10 mouse cellular contexts compared by ENCODE assay signal in genomic region chr14:14347151-14347835, GRCm38 (mm10). TPM values are rescaled to one million over a fixed set of nuclear protein-coding genes. Genes with fewer than 3 reads are reported as not detected.
DNase-seq lines count a peak whose midpoint lies in the region; ATAC-seq and TF ChIP-seq lines count a peak whose summit lies in the region.
"Had no signal": no experiment of that assay in that cellular context is flagged by ENCODE, and none has a peak within 500 bp of the region (broad histone marks: within the 10 kb centered on the region; RNA-seq: fewer than 3 reads in every experiment).

No protein-coding gene starts in this region.

- WGBS in forebrain, embryonic 10.5 days, result 81% methylated on average over 17 of the region's 17 CpGs
- WGBS in forebrain, embryonic 16.5 days, result 86% methylated on average over 17 of the region's 17 CpGs
- 82% methylated on average over 17 of the region's 17 CpGs for WGBS in embryonic facial prominence, embryonic 13.5 days
- 81% methylated on average over 17 of the region's 17 CpGs for WGBS in hindbrain, embryonic 13.5 days
- WGBS in limb, embryonic 10.5 days, result 76% methylated on average over 17 of the region's 17 CpGs
- 85% methylated on average over 17 of the region's 17 CpGs for WGBS in thymus, adult 2 months

- dilution Hi-C loops in CH12.LX (cut with MboI; ENCODE audit: extremely low pct_ligation_motif_present, extremely low pct_unique_long_range_greater_than_20kb, low sequenced_read_pairs), result no loop called here

- H3K4me2 ChIP-seq in forebrain, embryonic 16.5 days (ENCODE audit: low read length), result no peak overlapping the region; the same call in 1 of the 2 replicates
- no peak overlapping the region for H3K4me2 ChIP-seq in CH12.LX (ENCODE audit: insufficient read depth, low read depth, poor library complexity, severe bottlenecking)
- H3K4me2 ChIP-seq in embryonic facial prominence, embryonic 13.5 days, result 0 out of 2 replicates have a peak overlapping the region, but pooled peaks have one; percentile 73
- H3K4me2 ChIP-seq in hindbrain, embryonic 13.5 days, result peak overlapping the region; percentile 74

- no peak overlapping the region for H3K27ac ChIP-seq in forebrain, embryonic 10.5 days
- H3K27ac ChIP-seq in forebrain, embryonic 16.5 days (ENCODE audit: low read length), result no peak overlapping the region
- H3K27ac ChIP-seq in CH12.LX (ENCODE audit: insufficient read depth, low read depth), result no peak overlapping the region
- H3K27ac ChIP-seq in embryonic facial prominence, embryonic 13.5 days, result no peak overlapping the region
- H3K27ac ChIP-seq in hindbrain, embryonic 13.5 days, result no peak overlapping the region
- peak overlapping the region; percentile 89; the same call in 1 of the 2 replicates for H3K27ac ChIP-seq in limb, embryonic 10.5 days
- H3K27ac ChIP-seq in thymus, adult 2 months (ENCODE audit: control insufficient read depth, insufficient read depth, low read length), result no peak overlapping the region

- H3K9me3 ChIP-seq in forebrain, embryonic 10.5 days, result peaks cover 70% of the 10 kb centered on the region
- peaks cover 20% of the 10 kb centered on the region for H3K9me3 ChIP-seq in forebrain, embryonic 16.5 days (ENCODE audit: control insufficient read depth, low read length)
- peaks cover 61% of the 10 kb centered on the region for H3K9me3 ChIP-seq in CH12.LX (replicated peaks; ENCODE audit: low read length)
- peaks cover 66% of the 10 kb centered on the region for H3K9me3 ChIP-seq in embryonic facial prominence, embryonic 13.5 days
- peaks cover 40% of the 10 kb centered on the region for H3K9me3 ChIP-seq in hindbrain, embryonic 13.5 days
- peaks cover 46% of the 10 kb centered on the region for H3K9me3 ChIP-seq in limb, embryonic 10.5 days (replicated peaks)

- peak overlapping the region; percentile 69 for H3K4me3 ChIP-seq in forebrain, embryonic 10.5 days
- no peak overlapping the region; the same call in 1 of the 2 replicates for H3K4me3 ChIP-seq in forebrain, embryonic 16.5 days (replicated peaks; ENCODE audit: low read length)
- peak overlapping the region in 1 of 3 experiments; percentile 9 for H3K4me3 ChIP-seq in CH12.LX (replicated peaks in 1 of 3; ENCODE audit: low read depth in 2 of 3, low read length in 2 of 3, poor library complexity in 1 of 3)
- H3K4me3 ChIP-seq in embryonic facial prominence, embryonic 13.5 days, result peak overlapping the region; percentile 59
- peak overlapping the region; percentile 52 for H3K4me3 ChIP-seq in hindbrain, embryonic 13.5 days
- peak overlapping the region; percentile 70 for H3K4me3 ChIP-seq in limb, embryonic 10.5 days
- no peak overlapping the region for H3K4me3 ChIP-seq in thymus, adult 2 months (ENCODE audit: control insufficient read depth, insufficient read depth, low read length)

- H3K27me3 ChIP-seq in forebrain, embryonic 10.5 days (ENCODE audit: poor library complexity, severe bottlenecking), result no peaks in the 10 kb centered on the region
- H3K27me3 ChIP-seq in forebrain, embryonic 16.5 days (replicated peaks; ENCODE audit: control insufficient read depth, insufficient read depth, low read length), result no peaks in the 10 kb centered on the region
- H3K27me3 ChIP-seq in CH12.LX (replicated peaks), result no peaks in the 10 kb centered on the region
- no peaks in the 10 kb centered on the region for H3K27me3 ChIP-seq in embryonic facial prominence, embryonic 13.5 days
- H3K27me3 ChIP-seq in hindbrain, embryonic 13.5 days, result no peaks in the 10 kb centered on the region
- H3K27me3 ChIP-seq in limb, embryonic 10.5 days (ENCODE audit: low read depth, poor library complexity, severe bottlenecking), result no peaks in the 10 kb centered on the region
- H3K27me3 ChIP-seq in thymus, adult 2 months (ENCODE audit: control insufficient read depth, insufficient read depth, low read length), result no peaks in the 10 kb centered on the region
- H3K27me3 ChIP-seq: Patski had no signal

- peak; percentile 17 for DNase-seq in forebrain, embryonic 10.5 days (ENCODE audit: extremely low spot score, low spot score)
- DNase-seq in CH12.LX (ENCODE audit: extremely low read depth), result peak; percentile 26
- peak; percentile 31 for DNase-seq in limb, embryonic 10.5 days (ENCODE audit: low spot score)
- peak; percentile 85 for DNase-seq in naive thymus-derived CD4-positive, alpha-beta T cell, adult 2 months (ENCODE audit: low read depth)
- DNase-seq in thymus, adult 2 months, result peak; percentile 45

- H3K4me1 ChIP-seq in forebrain, embryonic 10.5 days, result peaks cover 11% of the 10 kb centered on the region
- peaks cover 3% of the 10 kb centered on the region for H3K4me1 ChIP-seq in forebrain, embryonic 16.5 days (replicated peaks; ENCODE audit: control insufficient read depth, insufficient read depth, low read length)
- H3K4me1 ChIP-seq in CH12.LX (ENCODE audit: control insufficient read depth in 1 of 2, insufficient read depth in 2 of 2), result peaks cover 0 to 3% of the 10 kb centered on the region in 2 experiments; a peak in 1 of 4 replicates
- H3K4me1 ChIP-seq in embryonic facial prominence, embryonic 13.5 days, result no peaks in the 10 kb centered on the region
- H3K4me1 ChIP-seq in hindbrain, embryonic 13.5 days (replicated peaks), result 0 out of 2 replicates have a peak, but pooled peaks cover 6% of the 10 kb centered on the region
- H3K4me1 ChIP-seq in limb, embryonic 10.5 days, result peaks cover 4% of the 10 kb centered on the region; the same call in 1 of the 2 replicates
- H3K4me1 ChIP-seq in thymus, adult 2 months (replicated peaks; ENCODE audit: control insufficient read depth, insufficient read depth, low read length), result no peaks in the 10 kb centered on the region; the same call in 1 of the 2 replicates

- TF ChIP-seq EP300 in CH12.LX (IDR thresholded peaks at IDR 0.05; ENCODE audit: low read length), result no peak

- no peak for TF ChIP-seq POLR2A in CH12.LX (IDR thresholded peaks at IDR 0.05; ENCODE audit: low read depth, low read length)
- TF ChIP-seq POLR2A in thymus, adult 2 months (IDR thresholded peaks at IDR 0.05; ENCODE audit: control insufficient read depth, extremely low read depth, insufficient read depth, low read length, poor library complexity), result no peak

- H3K36me3 ChIP-seq in forebrain, embryonic 10.5 days (replicated peaks), result peaks cover 33% of the 10 kb centered on the region
- no peaks in the 10 kb centered on the region for H3K36me3 ChIP-seq in forebrain, embryonic 16.5 days (ENCODE audit: control insufficient read depth, insufficient read depth)
- peaks cover 0 to 10% of the 10 kb centered on the region in 2 experiments for H3K36me3 ChIP-seq in CH12.LX (replicated peaks in 1 of 2; ENCODE audit: control insufficient read depth in 1 of 2, insufficient read depth in 1 of 2, low read length in 1 of 2)
- H3K36me3 ChIP-seq in embryonic facial prominence, embryonic 13.5 days, result peaks cover 30% of the 10 kb centered on the region
- no peaks in the 10 kb centered on the region for H3K36me3 ChIP-seq in hindbrain, embryonic 13.5 days
- H3K36me3 ChIP-seq in limb, embryonic 10.5 days, result peaks cover 40% of the 10 kb centered on the region
- H3K36me3 ChIP-seq in thymus, adult 2 months (ENCODE audit: control insufficient read depth, insufficient read depth, low read length), result no peaks in the 10 kb centered on the region

- H3K79me2 ChIP-seq in CH12.LX (replicated peaks; ENCODE audit: control insufficient read depth, extremely low read depth, insufficient read depth, poor library complexity, severe bottlenecking), result no peaks in the 10 kb centered on the region

- TF ChIP-seq CTCF in CH12.LX (conservative IDR thresholded peaks at IDR 0.05 in 1 of 2, IDR thresholded peaks at IDR 0.05 in 1 of 2; ENCODE audit: low read depth in 2 of 2, low read length in 2 of 2), result no peak
- TF ChIP-seq CTCF in thymus, adult 2 months (IDR thresholded peaks at IDR 0.05; ENCODE audit: borderline replicate concordance, control insufficient read depth, extremely low read depth, insufficient read depth, low read length, poor library complexity), result no peak

- no peak overlapping the region for H3K9ac ChIP-seq in forebrain, embryonic 16.5 days (replicated peaks; ENCODE audit: low read depth, low read length)
- no peak overlapping the region for H3K9ac ChIP-seq in CH12.LX (ENCODE audit: insufficient read depth, low read depth)
- no peak overlapping the region for H3K9ac ChIP-seq in embryonic facial prominence, embryonic 13.5 days
- no peak overlapping the region for H3K9ac ChIP-seq in hindbrain, embryonic 13.5 days

- in situ Hi-C loops in CH12.LX (cut with MboI; ENCODE audit: low pct_ligation_motif_present, low pct_unique_long_range_greater_than_20kb, low sequenced_read_pairs), result no loop called here

- ATAC-seq in forebrain, embryonic 16.5 days, result no peak
- no peak for ATAC-seq in embryonic facial prominence, embryonic 13.5 days (ENCODE audit: insufficient number of reproducible peaks, insufficient read depth, low FRiP score, low TSS enrichment, low read depth)
- peak; percentile 2 for ATAC-seq in hindbrain, embryonic 13.5 days (ENCODE audit: low FRiP score)

- no peak for TF ChIP-seq RAD21 in CH12.LX (IDR thresholded peaks at IDR 0.05; ENCODE audit: low read depth, low read length)

RNA-seq across cellular contexts. Expression of gene Il3ra, which starts 1.2 kb away (rescaled TPM):
- polyA plus RNA-seq in forebrain, embryonic 10.5 days (2016; fragmentation: Nextera tagmentation; extraction: Ambion mirVana), result 1.6 and 2.2 TPM in 2 replicates
- 0.93 and 1.4 TPM in 2 replicates for polyA plus RNA-seq in forebrain, embryonic 16.5 days (2015; fragmentation: Nextera tagmentation; extraction: Ambion mirVana)
- 0.64 and 0.76 TPM in 2 replicates for total RNA-seq in CH12.LX (2012; rRNA removed)
- 0.89 and 1.3 TPM in 2 replicates for total RNA-seq in CH12.LX (2014; rRNA removed)
- 2.6 and 4.8 TPM in 2 replicates for polyA plus RNA-seq in CH12.LX (2012; ENCODE audit: insufficient read length, low read depth)
- 3.8 and 4.4 TPM in 2 replicates for polyA plus RNA-seq in embryonic facial prominence, embryonic 13.5 days (2015; fragmentation: Nextera tagmentation; extraction: Ambion mirVana)
- polyA plus RNA-seq in hindbrain, embryonic 13.5 days (2015; fragmentation: Nextera tagmentation; extraction: Ambion mirVana), result 1.6 and 2.2 TPM in 2 replicates
- polyA plus RNA-seq in limb, embryonic 10.5 days (2016; fragmentation: Nextera tagmentation; extraction: Ambion mirVana), result 2.9 and 4.1 TPM in 2 replicates
- polyA plus RNA-seq in thymus, adult 2 months (2012; rRNA removed), result 53.9 and 69.0 TPM in 2 replicates

RNA-seq across cellular contexts. Expression of gene Olfr31, which starts 24.7 kb away (rescaled TPM):
- polyA plus RNA-seq in forebrain, embryonic 10.5 days (2016; fragmentation: Nextera tagmentation; extraction: Ambion mirVana), result not detected in 2 replicates
- not detected in 2 replicates for polyA plus RNA-seq in forebrain, embryonic 16.5 days (2015; fragmentation: Nextera tagmentation; extraction: Ambion mirVana)
- total RNA-seq in CH12.LX (2012; rRNA removed) (not detected in 2 replicates), CH12.LX (2014; rRNA removed) (not detected in 2 replicates)
- polyA plus RNA-seq in CH12.LX (2012; ENCODE audit: insufficient read length, low read depth), result 0.09 TPM in 1 of 2 replicates, not detected in the other
- not detected in 2 replicates for polyA plus RNA-seq in embryonic facial prominence, embryonic 13.5 days (2015; fragmentation: Nextera tagmentation; extraction: Ambion mirVana)
- 0.12 TPM in 1 of 2 replicates, not detected in the other for polyA plus RNA-seq in hindbrain, embryonic 13.5 days (2015; fragmentation: Nextera tagmentation; extraction: Ambion mirVana)
- polyA plus RNA-seq in limb, embryonic 10.5 days (2016; fragmentation: Nextera tagmentation; extraction: Ambion mirVana), result not detected in 2 replicates
- not detected in 2 replicates for polyA plus RNA-seq in thymus, adult 2 months (2012; rRNA removed)
- total RNA-seq: gastrocnemius, postnatal 36 days had no signal

RNA-seq across cellular contexts. Expression of gene Olfr721-ps1, which starts 53.8 kb away (rescaled TPM):
- polyA plus RNA-seq in forebrain, embryonic 10.5 days (2016; fragmentation: Nextera tagmentation; extraction: Ambion mirVana), result not detected in 2 replicates
- not detected in 2 replicates for polyA plus RNA-seq in forebrain, embryonic 16.5 days (2015; fragmentation: Nextera tagmentation; extraction: Ambion mirVana)
- not detected in 2 replicates for total RNA-seq in CH12.LX (2012; rRNA removed)
- not detected in 2 replicates for total RNA-seq in CH12.LX (2014; rRNA removed)
- polyA plus RNA-seq in CH12.LX (2012; ENCODE audit: insufficient read length, low read depth), result not detected in 2 replicates
- 0.18 TPM in 1 of 2 replicates, not detected in the other for polyA plus RNA-seq in embryonic facial prominence, embryonic 13.5 days (2015; fragmentation: Nextera tagmentation; extraction: Ambion mirVana)
- not detected in 2 replicates for polyA plus RNA-seq in hindbrain, embryonic 13.5 days (2015; fragmentation: Nextera tagmentation; extraction: Ambion mirVana)
- not detected in 2 replicates for polyA plus RNA-seq in limb, embryonic 10.5 days (2016; fragmentation: Nextera tagmentation; extraction: Ambion mirVana)
- polyA plus RNA-seq in thymus, adult 2 months (2012; rRNA removed), result not detected in 2 replicates
- total RNA-seq: gastrocnemius, postnatal 36 days had no signal
- polyA plus RNA-seq: Patski had no signal

Comparison
In these comparisons a context has a peak if more than half of its experiments do, and no peak if none do; other contexts are left out.
1. H3K4me3 ChIP-seq: peak in forebrain, embryonic 10.5 days (single experiment), embryonic facial prominence, embryonic 13.5 days (single experiment), hindbrain, embryonic 13.5 days (single experiment) and limb, embryonic 10.5 days (single experiment); none in forebrain, embryonic 16.5 days (single experiment) and thymus, adult 2 months (single experiment).
2. DNase-seq: peak in every context shown above with its lines; median percentile 85 in naive thymus-derived CD4-positive, alpha-beta T cell, adult 2 months; 45 in thymus, adult 2 months; 31 in limb, embryonic 10.5 days; 26 in CH12.LX; 17 in forebrain, embryonic 10.5 days.
3. H3K4me2 ChIP-seq: peak in embryonic facial prominence, embryonic 13.5 days (single experiment) and hindbrain, embryonic 13.5 days (single experiment); none in forebrain, embryonic 16.5 days (single experiment) and CH12.LX (single experiment).